Mouse (Mus musculus) megakaryocyte, embryonic 14.5 days (primary cell): ENCODE results near the gene Gm28042.

Experiments used
- FLI1 ChIP-seq: IDR thresholded peaks from 2 replicates; pipeline ENCODE4 v1.6.1; 2012; ENCODE audit warnings: low read length, inconsistent platforms, mixed read lengths
- GATA1 ChIP-seq: IDR thresholded peaks from 3 replicates; pipeline ENCODE4 v1.6.1; 2012; ENCODE audit warnings: mixed read lengths, low read length, inconsistent platforms, borderline replicate concordance

GRCm38 (mm10) chr2:120086038-120086437, 58.7 kb downstream of the Gm28042 start:
- TF ChIP-seq GATA1 (no peak), FLI1 (no peak)
